Mouse (Mus musculus) limb, embryonic 13.5 days (tissue): ENCODE data around the gene Shisal1. TPM values are rescaled to one million over a fixed set of nuclear protein-coding genes. Genes with fewer than 3 reads are reported as not detected.

Source experiments
- ATAC-seq: fragments of 200-750 bp; cut with Nextera tagmentation; 2 replicates; pipeline ENCODE4 v1.8.0; 2017; ENCODE audit warnings: low read depth, moderate number of reproducible peaks, moderate TSS enrichment; ENCODE audit not compliant: low FRiP score
- H3K27ac ChIP-seq: fragments of 300-500 bp; sonication (generic); 2 replicates; pipeline ENCODE4 v1.5.1; 2015; ENCODE audit warnings: inconsistent platforms, mild to moderate bottlenecking, moderate library complexity
- H3K27me3 ChIP-seq: fragments of 300-500 bp; sonication (generic); 2 replicates; pipeline ENCODE4 v1.6.1; 2015; ENCODE audit warnings: mild to moderate bottlenecking, inconsistent platforms
- H3K36me3 ChIP-seq: fragments of 300-500 bp; sonication (generic); 2 replicates; pipeline ENCODE4 v1.6.1; 2015; ENCODE audit warnings: inconsistent platforms, mild to moderate bottlenecking, moderate library complexity
- H3K4me1 ChIP-seq: fragments of 300-500 bp; sonication (generic); 2 replicates; pipeline ENCODE4 v1.6.1; 2015; ENCODE audit warnings: inconsistent platforms
- H3K4me2 ChIP-seq: fragments of 300-500 bp; sonication (generic); replicated peaks from 2 replicates; pipeline ENCODE4 v1.6.1; 2015; ENCODE audit warnings: inconsistent platforms, mild to moderate bottlenecking, moderate library complexity
- H3K4me3 ChIP-seq: fragments of 300-500 bp; sonication (generic); 2 replicates; pipeline ENCODE4 v1.5.1; 2015; ENCODE audit warnings: moderate library complexity, mild to moderate bottlenecking, inconsistent platforms
- H3K9ac ChIP-seq: fragments of 300-500 bp; sonication (generic); 2 replicates; pipeline ENCODE4 v1.6.1; 2015; ENCODE audit warnings: mild to moderate bottlenecking, inconsistent platforms
- H3K9me3 ChIP-seq: fragments of 300-500 bp; sonication (generic); 2 replicates; pipeline ENCODE4 v1.6.1; 2016; ENCODE audit warnings: inconsistent platforms
- WGBS: fragments of 180-500 bp; shearing (Covaris S2); methylation state at CpG from one replicate; pipeline ENCODE4 v1.1.7; 2015; 5-methylcytosine and 5-hydroxymethylcytosine counted together
- polyA plus RNA-seq: library from polyadenylated mRNA; unstranded; fragments of >200 nt; fragmentation: Nextera tagmentation; extraction: Ambion mirVana; gene quantifications from 2 replicates; pipeline ENCODE4 v1.2.1, GENCODE M21; 2015

Shisal1 gene
- polyA plus RNA-seq, result 1.9 and 2.0 TPM in 2 replicates

DNA sequence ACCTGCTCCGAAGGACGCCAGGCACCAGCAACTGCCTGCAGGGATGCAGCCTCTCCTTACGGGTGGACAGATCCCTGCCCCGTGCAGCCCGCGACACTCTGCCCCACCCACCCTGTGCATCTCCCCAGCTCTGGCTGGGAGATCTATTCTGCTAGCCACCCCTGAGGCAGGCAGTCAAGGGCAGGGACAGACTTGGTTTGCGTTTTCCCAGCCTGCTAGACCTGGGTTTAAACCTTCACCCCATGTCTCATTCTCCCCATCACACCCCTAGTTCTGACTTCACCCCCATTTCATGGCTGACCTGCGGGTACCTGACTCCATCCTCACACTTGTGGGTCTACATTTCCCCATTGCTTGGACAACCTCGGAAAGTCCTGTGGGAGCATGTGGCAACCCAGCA lies at the start of gene Shisal1:
Shisal1 (minus strand) TSS at position 101 of the 400 bp plus-strand sequence.
- Histone ChIP-seq H3K9ac (peak within 1 kb of the TSS; percentile 64), H3K4me3 (peak within 1 kb of the TSS; percentile 51), H3K4me2 (peak within 1 kb of the TSS; percentile 78), H3K4me1 (peaks cover 30% of the 10 kb centered on the region), H3K27me3 (peaks cover 88% of the 10 kb centered on the region), H3K36me3 (no peaks in the 10 kb centered on the region), H3K27ac (no peak within 1 kb of the TSS), H3K9me3 (no peaks in the 10 kb centered on the region)
- no peak for ATAC-seq
- WGBS, result 13% methylated on average over 9 of the region's 9 CpGs

DNA sequence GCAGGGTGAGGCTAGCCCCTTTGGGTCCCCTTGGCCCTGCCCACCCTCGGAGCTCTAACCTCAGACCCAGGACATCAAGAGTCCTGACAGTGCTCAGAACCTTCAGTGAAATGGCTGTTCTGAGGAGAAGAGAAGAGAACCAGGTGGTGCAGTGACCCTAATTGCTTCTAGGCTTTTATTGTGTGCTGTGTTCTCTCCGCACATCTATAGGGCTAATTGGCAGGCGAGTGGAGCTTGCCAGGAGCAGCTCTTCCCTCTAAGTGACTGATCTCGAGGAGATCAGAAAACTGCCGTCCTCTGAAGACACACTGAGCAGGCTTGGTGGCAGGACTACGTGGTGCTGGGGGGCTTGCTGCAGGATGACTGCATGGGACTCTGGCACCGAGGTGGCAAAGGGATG lies 43.6 kb upstream of the Shisal1 start:
- no peak overlapping the region for H3K4me2 ChIP-seq
- 0 out of 2 replicates have a peak, but pooled peaks cover 5% of the 10 kb centered on the region for H3K4me1 ChIP-seq
- no peak overlapping the region for H3K4me3 ChIP-seq
- H3K9ac ChIP-seq, result no peak overlapping the region
- no peak overlapping the region for H3K27ac ChIP-seq
- WGBS, result 37% methylated on average over 7 of the region's 7 CpGs
- H3K27me3 ChIP-seq, result peaks cover 4% of the 10 kb centered on the region; the same call in 1 of the 2 replicates
- 0 out of 2 replicates have a peak, but pooled peaks cover 6% of the 10 kb centered on the region for H3K9me3 ChIP-seq
- no peak for ATAC-seq
- no peaks in the 10 kb centered on the region for H3K36me3 ChIP-seq

DNA sequence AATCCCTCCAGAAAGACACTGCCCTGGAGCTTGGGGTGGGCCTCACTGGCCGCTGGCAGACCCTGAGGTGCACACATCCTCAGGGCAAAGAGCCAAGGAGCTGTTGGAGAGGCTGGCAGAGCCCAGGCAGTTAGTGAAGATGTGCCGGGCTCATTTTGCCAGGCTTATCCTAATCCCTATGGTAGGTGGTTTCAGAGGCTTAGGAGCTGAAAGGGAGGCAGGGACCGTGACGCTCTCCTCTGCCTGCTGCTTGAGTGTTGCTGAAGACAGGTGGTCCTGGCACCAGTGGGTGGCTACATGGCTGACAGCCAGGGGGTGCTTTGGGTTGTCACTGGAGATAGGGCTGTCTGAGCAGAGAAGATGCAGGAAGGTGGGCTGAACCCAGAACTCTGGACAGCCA lies 37.4 kb upstream of the Shisal1 start:
- no peak overlapping the region for H3K4me2 ChIP-seq
- 67% methylated on average over 4 of the region's 4 CpGs for WGBS
- no peak overlapping the region for H3K27ac ChIP-seq
- 0 out of 2 replicates have a peak, but pooled peaks cover 6% of the 10 kb centered on the region for H3K9me3 ChIP-seq
- H3K36me3 ChIP-seq, result no peaks in the 10 kb centered on the region
- ATAC-seq, result no peak
- H3K9ac ChIP-seq, result 0 out of 2 replicates have a peak overlapping the region, but pooled peaks have one; percentile 8
- peaks cover 45% of the 10 kb centered on the region for H3K4me1 ChIP-seq
- no peak overlapping the region for H3K4me3 ChIP-seq
- H3K27me3 ChIP-seq, result peaks cover 43% of the 10 kb centered on the region

DNA sequence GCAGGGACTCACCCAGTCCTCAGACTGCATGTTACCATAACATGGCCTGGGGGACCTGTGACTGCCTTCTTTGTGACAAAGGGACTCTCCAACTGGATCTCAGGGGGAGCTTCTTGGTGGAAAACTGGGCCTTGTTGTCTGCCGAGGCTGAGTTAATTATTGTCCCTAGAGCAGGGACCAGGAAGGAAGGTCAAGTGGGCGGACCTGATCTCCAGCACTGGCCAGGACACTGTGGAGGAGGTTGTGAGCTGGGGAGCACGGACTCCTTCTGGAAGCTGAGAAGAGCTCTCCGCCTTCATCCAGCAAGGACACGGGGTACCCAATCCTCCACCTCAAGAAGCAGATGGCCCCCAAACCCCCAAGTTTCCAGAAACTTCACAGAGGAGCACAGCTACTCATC lies 36.7 kb upstream of the Shisal1 start:
- H3K4me1 ChIP-seq, result peaks cover 45% of the 10 kb centered on the region

GRCm38 (mm10) chr15:84481259-84481877 lies 34.5 kb upstream of the Shisal1 start:
- Histone ChIP-seq H3K27me3 (peaks cover 52% of the 10 kb centered on the region), H3K9me3 (no peaks in the 10 kb centered on the region), H3K4me1 (peaks cover 43% of the 10 kb centered on the region), H3K36me3 (no peaks in the 10 kb centered on the region), H3K27ac (no peak overlapping the region), H3K4me3 (no peak overlapping the region), H3K4me2 (no peak overlapping the region), H3K9ac (no peak overlapping the region)
- WGBS, result 28% methylated on average over 13 of the region's 13 CpGs
- peak; percentile 42 for ATAC-seq

More for the DNA sequence above, 36.7 kb upstream of the Shisal1 start:
- ATAC-seq, result no peak
- H3K9ac ChIP-seq, result no peak overlapping the region
- no peak overlapping the region for H3K27ac ChIP-seq
- peaks cover 49% of the 10 kb centered on the region for H3K27me3 ChIP-seq
- H3K4me3 ChIP-seq, result no peak overlapping the region
- H3K36me3 ChIP-seq, result no peaks in the 10 kb centered on the region
- 0 out of 2 replicates have a peak, but pooled peaks cover 2% of the 10 kb centered on the region for H3K9me3 ChIP-seq
- no peak overlapping the region for H3K4me2 ChIP-seq
- 71% methylated on average over 5 of the region's 5 CpGs for WGBS

DNA sequence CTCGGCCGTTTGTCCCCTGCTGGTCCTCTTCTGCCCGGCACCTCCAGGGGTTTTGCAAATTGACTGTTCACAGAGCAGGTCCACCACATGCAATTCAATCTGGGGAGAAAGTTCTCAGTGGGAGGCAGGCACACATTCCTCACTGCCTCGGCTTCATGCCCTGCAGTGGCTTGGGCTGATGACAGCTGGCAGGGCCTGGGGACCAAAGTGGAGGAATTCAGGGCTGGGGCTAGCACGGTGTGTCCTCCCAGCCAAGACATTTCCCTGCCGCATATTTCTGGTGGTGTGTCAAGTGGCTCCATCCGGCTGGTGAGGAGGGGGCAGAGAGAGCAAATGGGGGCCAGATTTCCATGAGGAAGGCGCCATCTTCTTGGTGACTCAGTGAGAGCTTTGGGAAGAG lies 22.5 kb upstream of the Shisal1 start:
- no peaks in the 10 kb centered on the region; the same call in 1 of the 2 replicates for H3K27me3 ChIP-seq
- H3K36me3 ChIP-seq, result no peaks in the 10 kb centered on the region
- H3K9me3 ChIP-seq, result no peaks in the 10 kb centered on the region
- 33% methylated on average over 8 of the region's 8 CpGs for whole genome bisulfite sequencing
- no peak overlapping the region for H3K4me3 ChIP-seq
- peaks cover 24% of the 10 kb centered on the region for H3K4me1 ChIP-seq
- no peak overlapping the region for H3K27ac ChIP-seq
- H3K9ac ChIP-seq, result no peak overlapping the region
- H3K4me2 ChIP-seq, result no peak overlapping the region
- ATAC-seq, result 0 out of 2 replicates have a peak, but pooled peaks have one; percentile 29

DNA sequence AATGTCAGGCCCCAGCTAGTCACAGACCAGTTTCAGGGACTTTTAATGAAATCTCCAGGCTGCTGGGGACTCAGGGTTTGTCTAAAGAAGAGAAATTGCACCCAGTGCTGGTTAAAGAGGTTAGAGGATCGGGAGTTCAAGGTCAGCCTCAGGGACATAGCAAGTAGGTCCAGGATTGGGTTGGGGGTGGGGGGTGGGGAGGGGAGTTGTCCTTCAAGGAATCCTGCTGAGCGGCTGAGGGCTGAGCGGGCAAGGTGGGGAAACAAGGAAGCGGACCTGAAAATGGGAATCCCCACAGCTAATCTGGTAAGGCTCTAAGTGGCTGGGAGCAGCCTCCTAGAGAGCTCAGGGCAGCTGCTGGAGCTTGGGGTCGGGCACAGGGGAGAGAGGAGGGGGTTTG lies 20.9 kb upstream of the Shisal1 start:
- Histone ChIP-seq H3K4me2 (no peak overlapping the region), H3K4me3 (no peak overlapping the region), H3K36me3 (no peaks in the 10 kb centered on the region), H3K9me3 (no peaks in the 10 kb centered on the region), H3K9ac (no peak overlapping the region), H3K27me3 (no peaks in the 10 kb centered on the region; the same call in 1 of the 2 replicates), H3K27ac (no peak overlapping the region), H3K4me1 (peaks cover 28% of the 10 kb centered on the region)
- no peak for ATAC-seq
- 61% methylated on average over 5 of the region's 5 CpGs for WGBS

DNA sequence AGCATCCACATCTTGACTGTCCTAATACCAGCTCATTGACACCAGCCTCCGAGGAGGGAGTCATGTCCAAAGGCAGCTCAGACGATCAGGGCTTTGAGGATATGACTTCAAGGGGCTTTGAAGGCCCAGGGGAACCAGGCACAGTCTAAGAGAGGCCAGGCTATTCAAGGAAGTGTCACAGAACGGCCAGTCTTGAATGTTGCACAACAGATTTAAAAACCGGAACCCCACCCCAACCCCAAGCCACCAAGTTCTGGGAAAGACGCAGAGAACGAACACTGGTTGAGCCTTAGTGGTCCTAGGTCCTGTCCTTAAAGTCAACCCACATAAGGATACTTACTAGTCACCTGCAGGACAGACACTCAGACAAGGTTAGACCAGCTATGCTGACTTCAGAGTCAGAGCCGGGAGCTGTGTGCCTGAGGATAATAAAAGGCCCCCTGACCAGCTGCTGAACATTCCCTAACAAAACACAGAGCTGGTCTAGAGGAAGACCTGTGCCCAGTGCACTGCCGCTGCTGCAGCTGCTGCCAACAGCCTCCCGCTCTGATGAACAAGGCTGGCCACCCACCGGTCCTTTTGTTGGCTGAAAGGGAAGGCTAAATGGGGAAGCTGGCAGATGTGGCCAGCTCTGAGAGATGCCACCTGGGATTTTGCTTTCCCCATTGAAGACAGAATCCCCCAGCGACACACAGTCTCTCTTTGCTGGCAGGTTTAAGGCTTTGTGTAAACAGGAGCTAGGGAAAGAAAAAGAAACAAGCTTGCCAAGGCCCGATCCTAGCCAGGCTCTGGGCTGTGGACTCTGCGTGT lies 19.8 kb upstream of the Shisal1 start:
- Histone ChIP-seq H3K27ac (no peak overlapping the region), H3K9ac (no peak overlapping the region), H3K4me2 (no peak overlapping the region), H3K9me3 (no peaks in the 10 kb centered on the region), H3K4me3 (no peak overlapping the region), H3K4me1 (peaks cover 28% of the 10 kb centered on the region), H3K27me3 (no peaks in the 10 kb centered on the region; the same call in 1 of the 2 replicates), H3K36me3 (no peaks in the 10 kb centered on the region)
- 45% methylated on average over 13 of the region's 13 CpGs for WGBS
- ATAC-seq, result no peak

- H3K27me3 ChIP-seq, result no peaks in the 10 kb centered on the region
- no peak overlapping the region for H3K9ac ChIP-seq
- no peak for ATAC-seq
- H3K4me3 ChIP-seq, result no peak overlapping the region
- 65% methylated on average over 2 of the region's 2 CpGs for WGBS
- no peak overlapping the region for H3K27ac ChIP-seq
- H3K4me1 ChIP-seq, result 0 out of 2 replicates have a peak, but pooled peaks cover 10% of the 10 kb centered on the region
- H3K36me3 ChIP-seq, result no peaks in the 10 kb centered on the region
- no peaks in the 10 kb centered on the region for H3K9me3 ChIP-seq
- H3K4me2 ChIP-seq, result no peak overlapping the region
Observed at GRCm38 (mm10) chr15:84461429-84461828, 14.5 kb upstream of the Shisal1 start.

- 65% methylated on average over 6 of the region's 6 CpGs for WGBS
- no peak overlapping the region for H3K27ac ChIP-seq
- H3K36me3 ChIP-seq, result no peaks in the 10 kb centered on the region
- ATAC-seq, result no peak
- H3K4me1 ChIP-seq, result no peaks in the 10 kb centered on the region
- no peaks in the 10 kb centered on the region for H3K27me3 ChIP-seq
- no peaks in the 10 kb centered on the region for H3K9me3 ChIP-seq
- no peak overlapping the region for H3K4me2 ChIP-seq
- H3K4me3 ChIP-seq, result no peak overlapping the region
- H3K9ac ChIP-seq, result no peak overlapping the region
Observed at GRCm38 (mm10) chr15:84458983-84459382, 12.1 kb upstream of the Shisal1 start.

- Histone ChIP-seq H3K36me3 (no peaks in the 10 kb centered on the region), H3K4me2 (no peak overlapping the region), H3K9ac (no peak overlapping the region), H3K9me3 (no peaks in the 10 kb centered on the region), H3K27me3 (peaks cover 20% of the 10 kb centered on the region), H3K27ac (no peak overlapping the region), H3K4me1 (peaks cover 9% of the 10 kb centered on the region), H3K4me3 (no peak overlapping the region)
- WGBS, result 95% methylated on average over 6 of the region's 6 CpGs
- ATAC-seq, result no peak
Observed at GRCm38 (mm10) chr15:84455286-84455685, 8.4 kb upstream of the Shisal1 start.

DNA sequence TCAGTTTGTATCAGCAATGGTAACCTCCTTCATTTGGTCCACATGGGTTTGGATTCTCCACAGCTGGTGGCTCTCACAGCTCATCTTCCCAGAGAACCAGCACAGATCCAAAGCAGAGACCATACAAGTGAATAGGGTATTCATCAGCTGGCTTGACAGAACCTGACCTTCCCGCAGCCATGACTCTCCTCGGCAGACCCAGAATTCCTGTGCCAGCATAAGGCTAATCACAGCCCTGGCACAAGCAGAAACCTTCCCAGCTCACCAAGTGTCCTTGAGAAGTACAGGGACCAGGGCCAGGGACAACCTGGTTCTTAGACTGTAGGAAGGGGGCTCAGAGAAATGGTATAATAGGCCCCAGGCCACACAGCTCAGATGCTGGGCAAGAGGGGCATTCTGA lies 6.2 kb upstream of the Shisal1 start:
- WGBS, result 88% methylated on average over 2 of the region's 2 CpGs
- Histone ChIP-seq H3K4me1 (peaks cover 11% of the 10 kb centered on the region), H3K4me3 (no peak overlapping the region), H3K36me3 (no peaks in the 10 kb centered on the region), H3K27ac (no peak overlapping the region), H3K4me2 (no peak overlapping the region), H3K9ac (no peak overlapping the region), H3K27me3 (peaks cover 37% of the 10 kb centered on the region), H3K9me3 (no peaks in the 10 kb centered on the region)
- no peak for ATAC-seq
